Mouse (Mus musculus) ZHBTc4 (cell line): ENCODE results near the gene Itgb5.

Experiments
- DNase-seq: peaks from one replicate; pipeline ENCODE4 v3.0.0-alpha.2; 2011; ENCODE audit warnings: low read depth, low spot score

Gene Itgb5

DNA sequence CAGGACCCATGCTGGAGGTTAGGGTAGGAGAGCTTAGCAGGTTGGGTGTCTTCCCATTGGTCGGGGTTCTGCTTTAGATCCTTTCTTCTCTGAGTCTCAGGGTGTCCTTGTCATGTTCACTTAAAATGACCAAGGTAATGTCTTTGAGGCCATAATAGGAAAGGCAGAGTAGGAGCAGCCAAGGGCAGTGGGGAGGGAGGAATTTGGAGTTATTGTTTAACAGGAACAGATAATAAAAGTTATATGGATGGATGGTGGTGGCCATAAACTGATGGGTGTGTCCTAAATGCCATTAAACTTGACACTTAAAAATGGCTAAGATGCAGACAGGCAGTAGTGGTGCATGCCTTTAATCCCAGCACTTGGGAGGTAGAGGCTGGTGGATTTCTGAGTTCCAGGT, 159.6 kb downstream of the Itgb5 start:
- DNase-seq: no peak

DNA sequence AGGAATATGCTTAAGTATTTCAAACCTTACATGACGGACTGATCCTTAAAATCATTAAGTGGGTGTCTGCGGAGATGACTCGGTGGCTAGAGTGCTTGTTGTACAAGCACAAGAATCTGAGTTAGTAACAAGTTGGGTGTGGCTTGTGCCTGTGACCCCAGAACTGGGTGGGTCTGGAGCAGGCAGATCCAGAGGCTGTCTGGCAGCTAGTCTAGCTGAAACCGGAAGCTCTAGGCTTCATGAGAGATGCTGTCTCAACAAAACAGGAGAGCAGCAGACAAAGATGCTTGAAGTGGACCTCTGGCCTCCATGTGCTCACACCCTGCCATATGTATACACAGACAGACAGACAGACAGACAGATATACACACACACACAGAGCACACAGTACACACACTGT, 161.2 kb downstream of the Itgb5 start:
- peak; percentile 48 for DNase-seq

GRCm38 (mm10) chr16:33994321-33994720, 164.9 kb downstream of the Itgb5 start:
- DNase-seq: no peak

- no peak for DNase-seq
These were observed 166.0 kb downstream of the Itgb5 start for GRCm38 (mm10) chr16:33995496-33995895.

GRCm38 (mm10) chr16:33996030-33996429, 166.6 kb downstream of the Itgb5 start:
- DNase-seq: peak; percentile 85

GRCm38 (mm10) chr16:33998011-33998410, 168.5 kb downstream of the Itgb5 start:
- DNase-seq: no peak
